Mouse (Mus musculus) adipocyte (in vitro differentiated cells): Measurements from ENCODE around the gene Lrrc71.

ENCODE experiments used
- DNase-seq: peaks from one replicate; pipeline ENCODE4 v3.0.0-alpha.2; 2016; ENCODE audit warnings: low spot score

Lrrc71 gene

GRCm38 (mm10) chr3:87763683-87764289, 15.4 kb upstream of the Lrrc71 start:
- DNase-seq = peak; percentile 64

GRCm38 (mm10) chr3:87763202-87763601, 14.8 kb upstream of the Lrrc71 start:
- DNase-seq = no peak

GRCm38 (mm10) chr3:87761408-87762375, 13.3 kb upstream of the Lrrc71 start:
- no peak for DNase-seq

- peak; percentile 16 for DNase-seq
Measured at GRCm38 (mm10) chr3:87758641-87759040, 10.2 kb upstream of the Lrrc71 start.

GRCm38 (mm10) chr3:87756488-87756887, 8.1 kb upstream of the Lrrc71 start:
- DNase-seq = no peak

GRCm38 (mm10) chr3:87755964-87756363, 7.5 kb upstream of the Lrrc71 start:
- peak; percentile 33 for DNase-seq

GRCm38 (mm10) chr3:87753829-87754228, 5.4 kb upstream of the Lrrc71 start:
- no peak for DNase-seq

GRCm38 (mm10) chr3:87752567-87752966, 4.1 kb upstream of the Lrrc71 start:
- no peak for DNase-seq

GRCm38 (mm10) chr3:87749977-87750376, 1.6 kb upstream of the Lrrc71 start:
- no peak for DNase-seq

- DNase-seq = peak; percentile 82
Measured at GRCm38 (mm10) chr3:87749036-87749435, 611 bp upstream of the Lrrc71 start.

- DNase-seq = no peak
Measured at GRCm38 (mm10) chr3:87745036-87745659, 3.3 kb downstream of the Lrrc71 start.

- DNase-seq = no peak
Measured at GRCm38 (mm10) chr3:87743927-87744326, 4.5 kb downstream of the Lrrc71 start.

GRCm38 (mm10) chr3:87742735-87743134, 5.7 kb downstream of the Lrrc71 start:
- no peak for DNase-seq

- DNase-seq = no peak
Measured at GRCm38 (mm10) chr3:87742013-87742412, 6.4 kb downstream of the Lrrc71 start.

GRCm38 (mm10) chr3:87738906-87739305, 9.5 kb downstream of the Lrrc71 start:
- no peak for DNase-seq

- DNase-seq = no peak
Measured at GRCm38 (mm10) chr3:87735335-87735734, 13.1 kb downstream of the Lrrc71 start.

GRCm38 (mm10) chr3:87733984-87734761, 14.3 kb downstream of the Lrrc71 start:
- peak; percentile 15 for DNase-seq

- DNase-seq = peak; percentile 46
Measured at GRCm38 (mm10) chr3:87733098-87733497, 15.3 kb downstream of the Lrrc71 start.

GRCm38 (mm10) chr3:87728696-87729095, 19.7 kb downstream of the Lrrc71 start:
- DNase-seq = no peak

- no peak for DNase-seq
Measured at GRCm38 (mm10) chr3:87726191-87726590, 22.2 kb downstream of the Lrrc71 start.

GRCm38 (mm10) chr3:87725396-87726160, 22.8 kb downstream of the Lrrc71 start:
- DNase-seq = no peak
